Mouse (Mus musculus) heart, postnatal 0 days (tissue): Measurements from ENCODE around the gene Gars. TPM values are rescaled to one million over a fixed set of nuclear protein-coding genes. Genes with fewer than 3 reads are reported as not detected.

ENCODE experiments used
- ATAC-seq: fragments of 200-750 bp; cut with Nextera tagmentation; 2 replicates; pipeline ENCODE4 v1.8.0; 2017; ENCODE audit warnings: low read depth, moderate number of reproducible peaks, moderate library complexity; ENCODE audit not compliant: insufficient read depth
- DNase-seq: peaks from one replicate; pipeline ENCODE4 v3.0.0-alpha.2; 2016; ENCODE audit warnings: low spot score
- H3K27ac ChIP-seq: fragments of 300-500 bp; sonication (generic); 2 replicates; pipeline ENCODE4 v1.5.1; 2014; ENCODE audit warnings: low read depth, mild to moderate bottlenecking
- H3K27me3 ChIP-seq: fragments of 300-500 bp; sonication (generic); 2 replicates; pipeline ENCODE4 v1.6.1; 2014; ENCODE audit warnings: low read length, mixed read lengths; ENCODE audit not compliant: control insufficient read depth, insufficient read depth
- H3K36me3 ChIP-seq: fragments of 300-500 bp; sonication (generic); replicated peaks from 2 replicates; pipeline ENCODE4 v1.6.1; 2014; ENCODE audit warnings: low read length, mixed read lengths; ENCODE audit not compliant: control insufficient read depth, insufficient read depth
- H3K4me1 ChIP-seq: fragments of 300-500 bp; sonication (generic); 2 replicates; pipeline ENCODE4 v1.6.1; 2014; ENCODE audit warnings: antibody characterized with exemption; ENCODE audit not compliant: control insufficient read depth, insufficient read depth
- H3K4me2 ChIP-seq: fragments of 300-500 bp; sonication (generic); 2 replicates; pipeline ENCODE4 v1.6.1; 2014; ENCODE audit warnings: low read depth, mild to moderate bottlenecking, low read length, moderate library complexity
- H3K4me3 ChIP-seq: fragments of 300-500 bp; sonication (generic); 2 replicates; pipeline ENCODE4 v1.5.1; 2014; ENCODE audit warnings: low read depth, low read length
- H3K9ac ChIP-seq: fragments of 300-500 bp; sonication (generic); replicated peaks from 2 replicates; pipeline ENCODE4 v1.6.1; 2014; ENCODE audit warnings: low read depth, low read length, mixed read lengths
- H3K9me3 ChIP-seq: fragments of 300-500 bp; sonication (generic); replicated peaks from 2 replicates; pipeline ENCODE4 v1.6.1; 2016; ENCODE audit warnings: low read length; ENCODE audit not compliant: control insufficient read depth
- CTCF ChIP-seq: IDR thresholded peaks from 2 replicates; pipeline ENCODE4 v1.5.1; 2016; ENCODE audit warnings: antibody characterized with exemption, control low read depth, low read depth
- EP300 ChIP-seq: IDR thresholded peaks from 2 replicates; pipeline ENCODE4 v1.6.1; 2016; ENCODE audit warnings: antibody characterized with exemption, low read depth
- WGBS: fragments of 180-500 bp; shearing (Covaris S2); extraction: QIAGEN DNeasy Blood & Tissue Kit; methylation state at CpG from one replicate; pipeline ENCODE4 v1.1.7; 2014; 5-methylcytosine and 5-hydroxymethylcytosine counted together
- polyA plus RNA-seq: library from polyadenylated mRNA; unstranded; fragments of >200 nt; fragmentation: Nextera tagmentation; extraction: Ambion mirVana; gene quantifications from 2 replicates; pipeline ENCODE4 v1.2.1, GENCODE M21; 2015
- total RNA-seq: library from RNA; depleted of rRNA; stranded (reverse); fragments of >200 nt; gene quantifications from 2 replicates; pipeline ENCODE4 v1.2.3, GENCODE M21; 2014; ENCODE audit warnings: low replicate concordance

Gars gene
- total and polyA plus RNA-seq, 2 experiments from 2014 or later = 81.5 to 105 TPM

GRCm38 (mm10) chr6:55016710-55017583 is 20.9 kb upstream of the Gars start:
- ATAC-seq (peak; percentile 76), DNase-seq (peak; percentile 91)
- Histone ChIP-seq H3K27ac (no peak overlapping the region), H3K4me3 (no peak overlapping the region), H3K27me3 (no peaks in the 10 kb centered on the region), H3K9me3 (no peaks in the 10 kb centered on the region), H3K9ac (no peak overlapping the region), H3K4me2 (peak overlapping the region; percentile 36; the same call in 1 of the 2 replicates), H3K4me1 (no peaks in the 10 kb centered on the region), H3K36me3 (no peaks in the 10 kb centered on the region)
- 21% methylated on average over 15 of the region's 15 CpGs for WGBS
- peak; percentile 97 for TF ChIP-seq CTCF
- TF ChIP-seq EP300 = no peak

DNA sequence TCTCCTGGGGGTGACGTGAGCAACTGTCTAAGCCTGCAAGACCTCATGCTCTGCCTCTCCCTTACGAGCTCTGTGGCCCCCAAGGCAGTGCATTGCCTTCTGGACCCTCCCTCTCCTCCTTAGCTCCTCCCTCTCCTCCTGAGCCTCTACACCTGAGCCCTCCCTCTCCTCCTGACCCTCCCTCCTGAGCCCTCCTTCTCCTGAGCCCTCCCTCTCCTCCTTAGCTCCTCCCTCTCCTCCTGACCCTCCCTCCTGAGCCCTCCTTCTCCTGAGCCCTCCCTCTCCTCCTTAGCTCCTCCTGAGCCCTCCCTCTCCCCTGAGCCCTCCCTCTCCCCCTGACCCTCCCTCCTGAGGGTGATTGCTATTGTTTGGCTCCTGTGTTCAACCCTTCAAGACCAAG is 19.4 kb upstream of the Gars start:
- 71% methylated on average over 2 of the region's 2 CpGs for WGBS
- no peak for TF ChIP-seq CTCF
- no peak for TF ChIP-seq EP300
- no peak for ATAC-seq

GRCm38 (mm10) chr6:55021806-55022205 is 16.0 kb upstream of the Gars start:
- DNase-seq = no peak
- TF ChIP-seq EP300 (no peak), CTCF (no peak)
- no peak overlapping the region for H3K4me3 ChIP-seq
- H3K9me3 ChIP-seq = no peaks in the 10 kb centered on the region
- H3K27me3 ChIP-seq = no peaks in the 10 kb centered on the region
- no peaks in the 10 kb centered on the region for H3K4me1 ChIP-seq
- no peak for ATAC-seq
- no peak overlapping the region for H3K9ac ChIP-seq
- WGBS = 83% methylated on average over 7 of the region's 7 CpGs
- no peak overlapping the region for H3K27ac ChIP-seq
- H3K36me3 ChIP-seq = no peaks in the 10 kb centered on the region
- H3K4me2 ChIP-seq = no peak overlapping the region

More for the DNA sequence above, 19.4 kb upstream of the Gars start:
- DNase-seq = no peak
- no peak overlapping the region for H3K27ac ChIP-seq
- no peaks in the 10 kb centered on the region for H3K27me3 ChIP-seq
- no peak overlapping the region for H3K4me2 ChIP-seq
- no peak overlapping the region for H3K9ac ChIP-seq
- no peaks in the 10 kb centered on the region for H3K36me3 ChIP-seq
- no peaks in the 10 kb centered on the region for H3K4me1 ChIP-seq
- H3K9me3 ChIP-seq = no peaks in the 10 kb centered on the region
- H3K4me3 ChIP-seq = no peak overlapping the region

GRCm38 (mm10) chr6:55027642-55028041 is 10.2 kb upstream of the Gars start:
- Histone ChIP-seq H3K27ac (no peak overlapping the region), H3K9me3 (no peaks in the 10 kb centered on the region), H3K9ac (no peak overlapping the region), H3K4me3 (no peak overlapping the region), H3K4me1 (no peaks in the 10 kb centered on the region), H3K36me3 (no peaks in the 10 kb centered on the region), H3K4me2 (no peak overlapping the region), H3K27me3 (no peaks in the 10 kb centered on the region)
- TF ChIP-seq CTCF = no peak
- no peak for TF ChIP-seq EP300
- WGBS = 64% methylated on average over 2 of the region's 2 CpGs
- no peak for DNase-seq
- no peak for ATAC-seq

DNA sequence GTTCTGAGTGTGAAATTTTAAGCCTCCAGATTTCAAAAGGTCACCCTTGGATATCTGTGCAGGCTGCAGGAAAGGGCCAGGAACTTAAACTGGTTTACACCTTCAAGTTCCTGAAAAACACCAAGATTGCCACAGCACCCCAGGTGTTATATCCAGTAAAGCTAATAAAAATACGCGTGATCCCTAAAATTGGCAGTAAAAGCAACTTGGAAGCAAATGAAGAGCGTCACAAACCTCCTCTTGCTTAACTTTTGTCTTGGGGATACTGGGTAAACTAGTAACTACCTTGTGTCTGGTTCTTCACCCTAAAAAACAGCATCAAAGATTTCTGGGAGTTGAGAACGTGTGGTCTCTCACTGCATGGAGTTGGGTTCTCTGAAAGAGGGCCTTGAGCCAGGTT is 1.1 kb upstream of the Gars start:
- Histone ChIP-seq H3K9ac (no peak overlapping the region), H3K27ac (no peak overlapping the region), H3K4me3 (no peak overlapping the region), H3K4me2 (no peak overlapping the region), H3K36me3 (no peaks in the 10 kb centered on the region), H3K9me3 (no peaks in the 10 kb centered on the region), H3K4me1 (no peaks in the 10 kb centered on the region; the same call in 1 of the 2 replicates), H3K27me3 (no peaks in the 10 kb centered on the region)
- 84% methylated on average over 4 of the region's 4 CpGs for WGBS
- ATAC-seq (no peak), DNase-seq (no peak)
- no peak for TF ChIP-seq CTCF
- no peak for TF ChIP-seq EP300
